Mouse (Mus musculus): Measurements from ENCODE around the gene Rps6ka5.

Rps6ka5 gene

GRCm38 (mm10) chr12:100655972-100656371 lies 70.8 kb downstream of the Rps6ka5 start:
- DNase-seq (ENCODE audit: low spot score) = no peak

DNA sequence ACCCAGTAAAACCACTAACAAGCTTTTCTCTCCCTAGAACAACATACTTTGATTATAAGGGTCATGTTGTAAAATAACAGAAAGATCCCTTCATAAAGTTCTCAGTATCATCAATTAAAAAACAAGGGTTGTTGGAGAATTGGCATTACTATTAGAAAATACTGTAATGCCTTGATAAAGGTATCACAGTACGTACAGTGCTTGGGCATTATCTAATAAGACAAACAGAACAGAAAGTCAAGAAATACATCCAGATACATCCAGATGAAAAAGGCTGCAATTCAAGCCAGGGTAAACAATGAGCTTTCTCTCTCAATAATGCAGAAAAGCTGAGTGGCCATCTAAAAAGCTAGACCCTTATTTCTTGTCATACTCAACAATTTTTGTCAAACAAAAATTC lies 84.8 kb downstream of the Rps6ka5 start:
- DNase-seq (ENCODE audit: low spot score) = no peak

DNA sequence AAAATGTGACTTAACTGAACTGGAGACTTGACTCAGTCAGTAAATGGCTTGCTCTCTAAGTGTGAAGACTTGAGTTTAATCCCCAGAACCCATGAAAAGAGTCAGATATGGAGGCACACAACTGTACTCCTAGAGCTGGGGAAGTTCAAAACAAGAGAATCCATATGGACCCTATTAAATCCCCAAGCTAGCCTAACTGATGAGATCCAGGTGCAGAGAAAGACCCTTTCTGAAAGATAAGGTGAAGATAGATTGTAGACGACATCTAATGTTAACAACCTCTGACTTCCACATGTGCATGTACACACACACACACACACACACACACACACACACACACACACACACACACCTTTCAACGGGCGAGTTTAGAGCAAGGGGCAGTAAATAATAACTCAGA lies 86.1 kb downstream of the Rps6ka5 start:
- DNase-seq (ENCODE audit: low spot score) = no peak

DNA sequence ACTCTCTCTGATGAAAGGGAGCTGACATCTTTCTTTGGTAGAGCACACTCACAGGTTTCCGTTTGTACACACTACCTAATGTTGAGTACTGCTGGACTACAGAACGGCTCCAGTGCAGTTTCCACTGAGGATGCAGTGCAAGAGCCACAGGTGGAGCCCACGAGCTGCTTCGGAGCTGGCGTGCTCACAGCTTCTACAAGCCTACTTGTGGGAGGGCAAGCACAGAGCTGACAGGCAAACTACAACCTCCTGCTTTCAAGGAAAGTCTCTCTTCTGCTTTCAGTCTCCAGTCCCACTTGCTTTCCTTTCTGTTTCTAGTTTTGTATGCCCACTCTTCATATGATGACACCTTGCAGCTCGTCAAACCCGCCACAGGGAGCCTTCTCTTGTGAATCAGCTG lies 87.1 kb downstream of the Rps6ka5 start:
- peak; percentile 41 for DNase-seq (ENCODE audit: low spot score)

GRCm38 (mm10) chr12:100637886-100638285 lies 88.9 kb downstream of the Rps6ka5 start:
- DNase-seq (ENCODE audit: low spot score) = no peak

DNA sequence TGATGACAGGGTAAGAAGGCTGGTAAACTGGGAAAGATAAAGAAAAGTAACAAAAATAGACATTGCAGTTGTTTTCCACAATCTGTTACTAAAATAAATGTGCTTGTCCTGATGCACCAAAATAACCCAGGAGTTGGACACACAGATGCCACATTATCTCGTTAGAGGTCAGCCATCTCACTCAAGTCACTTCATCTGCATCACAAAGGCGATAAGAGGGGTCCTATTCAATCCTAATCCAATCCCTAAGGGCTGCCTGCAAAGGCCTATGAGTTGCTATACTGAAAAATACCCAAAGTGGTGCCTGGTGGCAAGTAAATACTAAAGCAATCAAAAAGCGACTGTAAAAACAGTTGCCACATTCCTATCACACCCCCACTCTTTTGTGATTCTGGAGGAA lies 90.0 kb downstream of the Rps6ka5 start:
- DNase-seq (ENCODE audit: low spot score) = no peak

DNA sequence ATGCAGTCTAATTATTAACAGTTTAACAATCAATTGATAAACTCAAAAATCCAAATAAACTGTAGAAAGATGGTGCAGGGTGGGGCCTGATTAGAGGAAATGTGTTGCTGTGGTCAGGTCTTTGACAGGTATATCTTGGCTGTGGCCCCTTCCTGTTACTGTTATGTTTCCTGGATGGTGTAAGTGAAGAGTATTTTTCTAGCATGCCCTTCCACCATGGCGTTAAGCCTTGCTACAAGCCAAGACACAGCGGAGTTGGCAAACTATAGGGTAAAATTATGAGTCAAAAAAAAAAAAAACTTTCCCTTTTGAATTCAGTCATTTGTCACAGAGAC lies 90.5 kb downstream of the Rps6ka5 start:
- DNase-seq (ENCODE audit: low spot score) = no peak

DNA sequence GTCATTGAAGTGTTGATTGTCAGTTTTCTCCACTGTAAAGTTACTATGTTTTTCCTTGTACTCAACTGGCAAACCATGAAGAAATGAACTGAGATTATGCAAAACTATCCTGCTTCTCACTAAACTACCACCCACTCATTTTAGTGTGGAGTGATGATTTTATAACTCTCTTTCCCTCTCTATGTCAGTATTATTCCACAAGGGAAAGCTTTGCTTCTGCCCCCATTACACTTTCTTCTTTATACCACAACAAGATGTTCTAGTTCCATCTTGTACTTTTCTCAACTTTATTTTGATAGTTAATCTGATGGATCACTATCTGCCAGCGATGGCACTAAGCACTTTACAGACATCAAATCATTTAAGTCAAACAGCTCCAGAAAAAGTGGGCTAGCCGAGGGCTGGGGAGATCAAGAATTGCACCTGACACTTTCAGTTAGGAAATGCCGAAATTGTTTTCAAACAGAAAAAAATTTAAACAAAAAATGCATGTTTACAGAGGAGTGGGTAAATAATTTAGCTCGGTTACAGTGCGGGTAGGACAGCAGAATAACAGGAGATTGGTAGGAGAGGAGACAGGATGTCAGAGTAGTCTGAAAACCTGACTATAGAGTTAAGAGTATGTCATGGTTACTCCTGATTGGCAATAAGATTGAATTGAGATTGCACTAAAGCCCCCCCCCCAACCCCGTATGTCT lies 91.0 kb downstream of the Rps6ka5 start:
- DNase-seq (ENCODE audit: low spot score) = peak; percentile 28

- DNase-seq (ENCODE audit: low spot score) = no peak
Observed at GRCm38 (mm10) chr12:100633231-100633630, 93.6 kb downstream of the Rps6ka5 start.

GRCm38 (mm10) chr12:100631286-100631685 lies 95.5 kb downstream of the Rps6ka5 start:
- no peak for DNase-seq (ENCODE audit: low spot score)

DNA sequence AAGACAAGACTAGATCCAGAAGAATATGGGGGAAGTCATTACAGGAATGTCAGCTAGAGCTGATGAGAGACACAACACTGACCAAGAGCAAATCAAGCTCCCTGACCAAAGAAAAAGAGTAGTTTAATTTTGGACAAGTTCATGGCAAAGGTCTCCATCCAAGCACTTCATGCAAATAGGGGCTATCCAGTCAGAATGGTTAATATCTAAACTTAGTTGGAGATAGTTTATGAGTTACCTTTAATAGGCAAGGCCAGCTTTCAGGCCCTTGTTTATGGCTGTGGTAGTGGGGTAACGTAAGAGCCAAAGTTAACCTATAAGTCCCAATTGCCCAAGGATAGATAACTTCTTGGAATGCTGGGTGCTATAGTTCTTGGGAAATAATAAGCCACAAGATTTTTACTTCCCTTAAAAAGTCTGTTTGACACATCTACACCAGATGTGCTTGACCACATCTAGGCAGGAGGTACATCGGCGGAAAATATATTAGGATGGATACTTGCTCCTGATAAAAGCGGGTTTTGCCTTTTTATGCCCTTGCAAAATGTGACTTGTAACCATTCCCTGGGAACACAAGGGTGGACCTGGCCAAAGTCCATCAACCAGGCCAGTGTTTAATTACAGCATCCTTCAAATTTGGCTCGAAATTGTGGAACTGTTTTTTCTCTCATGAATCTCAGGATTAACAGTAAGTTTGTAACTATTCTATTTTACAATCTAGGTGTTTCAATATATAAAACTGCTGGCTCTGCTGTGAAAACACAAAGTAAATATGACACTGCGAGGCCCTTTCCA lies 97.5 kb downstream of the Rps6ka5 start:
- DNase-seq (ENCODE audit: low spot score) = no peak

DNA sequence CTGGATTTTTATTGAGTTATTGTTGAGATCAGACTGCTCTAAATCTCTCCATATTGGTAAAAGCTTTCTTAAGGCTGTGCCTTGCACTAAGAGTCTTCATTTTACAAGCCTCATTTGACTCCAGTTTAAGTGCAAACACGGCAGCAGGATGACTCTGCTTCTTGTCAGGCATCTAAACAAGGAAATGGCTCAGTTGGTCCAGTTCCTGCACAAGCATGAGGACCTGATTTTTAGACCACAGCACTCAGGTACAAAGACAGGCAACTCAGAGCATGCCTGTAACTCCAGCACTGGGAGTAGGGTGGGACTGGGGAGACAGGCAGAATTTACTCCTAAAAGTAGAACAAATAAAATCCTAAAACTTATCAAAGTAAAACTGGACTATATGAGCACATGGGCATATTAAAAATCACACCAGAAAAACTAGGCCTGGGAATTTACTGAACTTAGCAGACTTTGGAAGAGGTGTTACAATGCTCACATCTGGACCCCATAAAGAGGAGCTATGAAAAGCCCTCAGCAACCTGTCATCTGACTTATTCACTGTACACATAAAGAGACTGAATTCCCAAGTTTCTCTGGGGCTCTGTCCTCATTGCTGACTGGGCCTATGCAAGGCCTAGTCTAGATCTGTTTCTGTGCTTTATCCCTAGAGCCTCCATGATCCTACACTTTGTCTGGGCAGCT lies 99.6 kb downstream of the Rps6ka5 start:
- DNase-seq (ENCODE audit: low spot score) = no peak

DNA sequence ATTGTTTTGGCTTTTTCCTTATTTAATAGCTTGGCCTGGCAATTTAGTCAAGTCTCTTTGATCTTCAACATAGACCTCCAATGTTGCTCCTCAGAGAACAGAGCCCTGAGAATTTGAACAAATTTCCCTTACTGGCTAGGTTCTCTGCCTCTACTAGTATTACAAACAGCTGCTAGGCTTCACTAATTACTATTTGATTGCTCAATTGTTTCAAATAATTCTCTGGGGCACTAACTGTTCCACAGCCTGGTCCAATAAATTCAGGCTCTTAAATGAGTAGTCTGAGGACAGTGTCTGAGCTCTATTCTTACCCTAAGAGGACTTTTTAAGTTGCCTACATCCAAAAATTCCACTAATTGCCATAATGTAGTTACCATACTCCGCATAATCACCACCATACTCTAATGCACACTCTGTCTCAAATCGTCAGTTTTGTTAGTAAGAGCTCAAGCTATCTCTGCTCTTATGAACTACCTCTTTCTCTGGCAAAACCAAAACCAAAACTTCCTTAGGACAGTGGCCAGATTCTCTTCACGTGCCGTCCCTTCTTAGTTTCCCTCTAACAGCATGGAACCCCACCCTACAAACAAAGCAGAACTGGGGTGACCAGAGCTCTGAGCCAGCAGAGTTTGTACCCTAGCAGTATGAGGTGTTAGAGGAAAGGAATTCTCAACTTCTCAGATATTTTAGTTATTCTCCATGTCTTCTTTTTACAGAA lies 100.4 kb downstream of the Rps6ka5 start:
- no peak for DNase-seq (ENCODE audit: low spot score)

DNA sequence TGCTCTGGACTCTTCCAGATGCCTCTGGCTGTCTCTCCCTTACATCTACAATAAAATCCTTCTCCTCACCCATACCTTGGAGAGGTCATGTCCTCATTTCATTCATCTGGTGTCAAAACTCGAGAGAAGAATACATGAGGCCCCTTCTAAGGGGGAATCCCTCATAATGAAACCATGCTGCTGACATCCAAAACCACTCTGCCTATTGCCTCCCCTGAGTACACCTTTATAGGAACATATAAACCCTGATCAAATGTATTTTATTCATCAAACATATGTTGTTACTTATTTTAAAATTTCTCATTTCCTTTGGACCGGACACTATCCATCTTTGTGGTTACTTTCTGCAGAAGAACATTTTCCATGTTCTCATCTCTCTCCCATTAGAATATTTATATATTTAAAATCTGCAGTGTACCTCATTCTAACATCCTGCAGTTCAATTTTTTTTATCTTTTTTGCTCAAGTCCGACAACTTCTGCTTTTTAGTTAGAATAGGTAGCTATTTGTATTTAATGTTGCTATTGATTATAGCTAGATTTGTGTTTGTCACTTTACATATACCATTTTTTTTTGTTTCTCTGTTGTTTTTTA lies 101.8 kb downstream of the Rps6ka5 start:
- no peak for DNase-seq (ENCODE audit: low spot score)

GRCm38 (mm10) chr12:100615251-100615650 lies 111.5 kb downstream of the Rps6ka5 start:
- no peak for DNase-seq (ENCODE audit: low spot score)

GRCm38 (mm10) chr12:100613878-100614277 lies 112.9 kb downstream of the Rps6ka5 start:
- DNase-seq (ENCODE audit: low spot score) = no peak

- no peak for DNase-seq (ENCODE audit: low spot score)
Observed at GRCm38 (mm10) chr12:100613192-100613700, 113.5 kb downstream of the Rps6ka5 start.

DNA sequence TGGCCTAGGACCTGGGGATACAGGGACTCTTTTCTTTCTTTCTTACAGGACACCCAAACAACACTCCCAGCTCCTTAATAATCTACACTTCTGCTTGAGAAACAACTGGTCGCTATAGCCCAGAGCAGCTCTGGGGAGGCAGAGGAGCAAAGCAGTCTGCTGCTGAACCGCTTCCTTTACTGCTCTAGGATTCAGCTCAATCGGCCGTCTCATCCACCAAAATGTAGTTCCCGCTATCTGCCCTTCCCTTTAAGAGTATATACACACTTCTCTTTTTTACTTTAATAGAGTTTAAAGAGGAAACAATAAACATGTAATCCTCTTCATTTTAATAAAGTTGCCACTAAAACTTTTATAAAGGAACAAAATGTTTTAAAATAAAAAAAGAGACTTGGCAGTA lies 117.0 kb downstream of the Rps6ka5 start:
- no peak for DNase-seq (ENCODE audit: low spot score)

GRCm38 (mm10) chr12:100609064-100609463 lies 117.7 kb downstream of the Rps6ka5 start:
- peak; percentile 18 for DNase-seq (ENCODE audit: low spot score)

- DNase-seq (ENCODE audit: low spot score) = no peak
Observed at GRCm38 (mm10) chr12:100606733-100607132, 120.0 kb downstream of the Rps6ka5 start.

- no peak for DNase-seq (ENCODE audit: low spot score)
Observed at GRCm38 (mm10) chr12:100605596-100605995, 121.2 kb downstream of the Rps6ka5 start.

- no peak for DNase-seq (ENCODE audit: low spot score)
Observed at GRCm38 (mm10) chr12:100604540-100604939, 122.2 kb downstream of the Rps6ka5 start.
